Mouse (Mus musculus) ES-Bruce4 (cell line): ENCODE data around the gene Vegfb.

ENCODE experiments used
- CTCF ChIP-seq: IDR thresholded peaks from one replicate; pipeline ENCODE4 v1.8.1; 2011; ENCODE audit warnings: low read depth, low read length
- EP300 ChIP-seq: IDR thresholded peaks from 2 replicates; pipeline ENCODE4 v1.6.1; 2011; ENCODE audit warnings: low read depth, low read length; ENCODE audit not compliant: insufficient read depth
- POLR2A ChIP-seq: IDR thresholded peaks from one replicate; pipeline ENCODE4 v1.8.1; 2011; ENCODE audit warnings: low read length; ENCODE audit not compliant: insufficient read depth

GRCm38 (mm10) chr19:6955424-6955823 lies 32.0 kb downstream of the Vegfb start:
- TF ChIP-seq CTCF (no peak), POLR2A (no peak), EP300 (no peak)
